In the genomic region with DNA sequence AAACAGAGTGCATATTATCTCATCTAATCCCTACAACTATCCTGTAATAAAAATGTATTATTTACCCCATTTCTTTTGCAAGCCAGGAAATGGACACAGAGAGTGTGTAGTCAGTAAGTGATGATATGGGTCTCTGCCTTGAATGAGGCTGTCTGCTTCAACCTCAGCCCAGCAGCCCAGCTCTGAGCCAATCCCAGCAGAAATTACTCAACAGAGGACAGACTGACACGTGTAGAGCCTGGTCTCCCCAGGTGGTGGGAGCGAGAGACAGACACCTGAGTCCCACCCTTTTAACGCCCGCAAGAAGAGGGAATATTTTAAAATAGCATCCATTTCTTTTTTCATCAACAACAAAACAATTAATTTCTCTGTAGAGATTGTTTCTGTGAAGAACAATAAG, we compare ENCODE assay signal across 10 mouse cellular contexts.
DNase-seq lines count a peak whose midpoint lies in the region; ATAC-seq lines count a peak whose summit lies in the region.
"Had no signal": no experiment of that assay in that cellular context is flagged by ENCODE, and none has a peak within 500 bp of the region (broad histone marks: within the 10 kb centered on the region; RNA-seq: fewer than 3 reads in every experiment).

No protein-coding gene starts in this region.

- H3K4me3 ChIP-seq in heart, embryonic 15.5 days: no peak overlapping the region
- H3K4me3 ChIP-seq in hindbrain, embryonic 10.5 days: peak overlapping the region; percentile 44
- H3K4me3 ChIP-seq in midbrain, embryonic 10.5 days: peak overlapping the region; percentile 47
- H3K4me3 ChIP-seq: myocyte had no signal

- no peak overlapping the region for H3K27ac ChIP-seq in heart, embryonic 15.5 days
- H3K27ac ChIP-seq in hindbrain, embryonic 10.5 days: peak overlapping the region; percentile 74
- no peak overlapping the region for H3K27ac ChIP-seq in midbrain, embryonic 10.5 days (replicated peaks)

- WGBS in heart, embryonic 15.5 days: 53% methylated on average over 4 of the region's 4 CpGs
- 15% methylated on average over 4 of the region's 4 CpGs for WGBS in hindbrain, embryonic 10.5 days
- WGBS in midbrain, embryonic 10.5 days: 26% methylated on average over 4 of the region's 4 CpGs

- no peaks in the 10 kb centered on the region for H3K27me3 ChIP-seq in heart, embryonic 15.5 days
- H3K27me3 ChIP-seq in hindbrain, embryonic 10.5 days (ENCODE audit: insufficient read depth, poor library complexity, severe bottlenecking): no peaks in the 10 kb centered on the region
- H3K27me3 ChIP-seq in midbrain, embryonic 10.5 days (ENCODE audit: low read depth, poor library complexity, severe bottlenecking): no peaks in the 10 kb centered on the region

- H3K4me1 ChIP-seq in heart, embryonic 15.5 days (replicated peaks): peaks cover 32% of the 10 kb centered on the region
- peaks cover 15% of the 10 kb centered on the region for H3K4me1 ChIP-seq in hindbrain, embryonic 10.5 days (replicated peaks)
- H3K4me1 ChIP-seq in midbrain, embryonic 10.5 days: peaks cover 15% of the 10 kb centered on the region

- no peaks in the 10 kb centered on the region for H3K36me3 ChIP-seq in heart, embryonic 15.5 days
- H3K36me3 ChIP-seq in hindbrain, embryonic 10.5 days: no peaks in the 10 kb centered on the region
- no peaks in the 10 kb centered on the region for H3K36me3 ChIP-seq in midbrain, embryonic 10.5 days

- H3K9me3 ChIP-seq in heart, embryonic 15.5 days (replicated peaks): no peaks in the 10 kb centered on the region
- no peaks in the 10 kb centered on the region for H3K9me3 ChIP-seq in hindbrain, embryonic 10.5 days
- H3K9me3 ChIP-seq in midbrain, embryonic 10.5 days (replicated peaks): no peaks in the 10 kb centered on the region

- H3K9ac ChIP-seq in heart, embryonic 15.5 days: no peak overlapping the region

- ATAC-seq in heart, embryonic 15.5 days (replicated peaks; ENCODE audit: insufficient number of reproducible peaks, insufficient read depth, low FRiP score, low read depth): no peak
- no peak for ATAC-seq in frontal cortex, adult (ENCODE audit: low TSS enrichment)

- peak overlapping the region; percentile 58; the same call in 1 of the 2 replicates for H3K4me2 ChIP-seq in heart, embryonic 15.5 days

- no peak for DNase-seq in heart, adult 18-20 months
- peak; percentile 13 for DNase-seq in ZHBTc4 (ENCODE audit: low read depth, low spot score)
- DNase-seq in hindbrain, embryonic 10.5 days (ENCODE audit: low spot score): no peak
- no peak for DNase-seq in midbrain, embryonic 10.5 days (ENCODE audit: low spot score)
- no peak for DNase-seq in left cerebral cortex, adult 18-20 months (ENCODE audit: low spot score in 2 of 2)
- no peak for DNase-seq in urinary bladder, postnatal 36 days (ENCODE audit: low spot score in 2 of 2)
- DNase-seq: heart, postnatal 10 days had no signal
